Mouse (Mus musculus) lung, embryonic 14.5 days (tissue): Measurements from ENCODE around the gene Atp8b4. TPM values are rescaled to one million over a fixed set of nuclear protein-coding genes. Genes with fewer than 3 reads are reported as not detected.

Source experiments
- ATAC-seq: fragments of 200-750 bp; cut with Nextera tagmentation; 2 replicates; pipeline ENCODE4 v1.8.0; 2017; ENCODE audit warnings: mild to moderate bottlenecking, moderate TSS enrichment, moderate library complexity; ENCODE audit not compliant: insufficient read depth
- DNase-seq: peaks from one replicate; pipeline ENCODE4 v3.0.0-alpha.2; 2015
- H3K27ac ChIP-seq: fragments of 300-500 bp; sonication (generic); 2 replicates; pipeline ENCODE4 v1.5.1; 2014; ENCODE audit warnings: low read depth, mild to moderate bottlenecking, moderate library complexity
- H3K27me3 ChIP-seq: fragments of 300-500 bp; sonication (generic); 2 replicates; pipeline ENCODE4 v1.6.1; 2014; ENCODE audit warnings: low read length, control low read depth; ENCODE audit not compliant: insufficient read depth
- H3K36me3 ChIP-seq: fragments of 300-500 bp; sonication (generic); 2 replicates; pipeline ENCODE4 v1.6.1; 2014; ENCODE audit warnings: control low read depth; ENCODE audit not compliant: insufficient read depth
- H3K4me1 ChIP-seq: fragments of 300-500 bp; sonication (generic); 2 replicates; pipeline ENCODE4 v1.6.1; 2014; ENCODE audit warnings: antibody characterized with exemption, control low read depth; ENCODE audit not compliant: insufficient read depth
- H3K4me2 ChIP-seq: fragments of 300-500 bp; sonication (generic); 2 replicates; pipeline ENCODE4 v1.6.1; 2014; ENCODE audit warnings: mild to moderate bottlenecking
- H3K4me3 ChIP-seq: fragments of 300-500 bp; sonication (generic); 2 replicates; pipeline ENCODE4 v1.5.1; 2014; ENCODE audit warnings: low read depth, low read length
- H3K9ac ChIP-seq: fragments of 300-500 bp; sonication (generic); 2 replicates; pipeline ENCODE4 v1.6.1; 2014
- H3K9me3 ChIP-seq: fragments of 300-500 bp; sonication (generic); 2 replicates; pipeline ENCODE4 v1.6.1; 2016; ENCODE audit warnings: low read depth, low read length, control low read depth
- CTCF ChIP-seq: IDR thresholded peaks from 2 replicates; pipeline ENCODE4 v1.5.1; 2016; ENCODE audit warnings: antibody characterized with exemption, low read depth
- WGBS: fragments of 180-500 bp; shearing (Covaris S2); extraction: QIAGEN DNeasy Blood & Tissue Kit; methylation state at CpG from one replicate; pipeline ENCODE4 v1.1.7; 2014; 5-methylcytosine and 5-hydroxymethylcytosine counted together
- polyA plus RNA-seq: library from polyadenylated mRNA; unstranded; fragments of >200 nt; fragmentation: Nextera tagmentation; extraction: Ambion mirVana; gene quantifications from 2 replicates; pipeline ENCODE4 v1.2.1, GENCODE M21; 2014

Atp8b4 gene
- polyA plus RNA-seq, 1 experiment from 2014 or later, result 0.39 TPM

GRCm38 (mm10) chr2:126290702-126291101 lies 209.8 kb downstream of the Atp8b4 start:
- no peak overlapping the region for H3K4me3 ChIP-seq
- no peak for TF ChIP-seq CTCF
- H3K36me3 ChIP-seq, result no peaks in the 10 kb centered on the region
- H3K9me3 ChIP-seq, result no peaks in the 10 kb centered on the region
- no peak for DNase-seq
- H3K27ac ChIP-seq, result no peak overlapping the region
- no peaks in the 10 kb centered on the region for H3K4me1 ChIP-seq
- no peak overlapping the region for H3K4me2 ChIP-seq
- H3K9ac ChIP-seq, result no peak overlapping the region
- 61% methylated on average over 7 of the region's 7 CpGs for WGBS
- no peaks in the 10 kb centered on the region for H3K27me3 ChIP-seq
- ATAC-seq, result no peak

GRCm38 (mm10) chr2:126287942-126288341 lies 212.5 kb downstream of the Atp8b4 start:
- ATAC-seq, result no peak
- no peak for TF ChIP-seq CTCF
- H3K4me2 ChIP-seq, result no peak overlapping the region
- H3K9me3 ChIP-seq, result no peaks in the 10 kb centered on the region
- no peak overlapping the region for H3K4me3 ChIP-seq
- H3K27me3 ChIP-seq, result no peaks in the 10 kb centered on the region
- H3K4me1 ChIP-seq, result no peaks in the 10 kb centered on the region
- no peaks in the 10 kb centered on the region for H3K36me3 ChIP-seq
- no peak for DNase-seq
- H3K9ac ChIP-seq, result no peak overlapping the region
- 80% methylated on average over 5 of the region's 5 CpGs for WGBS
- no peak overlapping the region for H3K27ac ChIP-seq

GRCm38 (mm10) chr2:126286420-126286819 lies 214.1 kb downstream of the Atp8b4 start:
- Histone ChIP-seq H3K36me3 (no peaks in the 10 kb centered on the region), H3K4me3 (no peak overlapping the region), H3K9ac (no peak overlapping the region), H3K27ac (no peak overlapping the region), H3K4me2 (no peak overlapping the region), H3K4me1 (no peaks in the 10 kb centered on the region), H3K9me3 (no peaks in the 10 kb centered on the region), H3K27me3 (no peaks in the 10 kb centered on the region)
- DNase-seq, result no peak
- no peak for TF ChIP-seq CTCF
- no peak for ATAC-seq
- WGBS, result 46% methylated on average over 7 of the region's 7 CpGs

- 70% methylated on average over 6 of the region's 6 CpGs for WGBS
Observed at GRCm38 (mm10) chr2:126284071-126284470, 216.4 kb downstream of the Atp8b4 start.

GRCm38 (mm10) chr2:126283086-126283485 lies 217.4 kb downstream of the Atp8b4 start:
- H3K9ac ChIP-seq, result no peak overlapping the region
- no peaks in the 10 kb centered on the region for H3K9me3 ChIP-seq
- no peak for ATAC-seq
- H3K27ac ChIP-seq, result no peak overlapping the region
- TF ChIP-seq CTCF, result no peak
- no peaks in the 10 kb centered on the region for H3K27me3 ChIP-seq
- no peaks in the 10 kb centered on the region for H3K36me3 ChIP-seq
- H3K4me2 ChIP-seq, result no peak overlapping the region
- DNase-seq, result no peak
- WGBS, result 49% methylated on average over 3 of the region's 3 CpGs
- H3K4me3 ChIP-seq, result no peak overlapping the region
- H3K4me1 ChIP-seq, result no peaks in the 10 kb centered on the region

More at GRCm38 (mm10) chr2:126284071-126284470, 216.4 kb downstream of the Atp8b4 start:
- no peak for ATAC-seq
- H3K27ac ChIP-seq, result no peak overlapping the region
- TF ChIP-seq CTCF, result no peak
- no peak overlapping the region for H3K4me2 ChIP-seq
- no peaks in the 10 kb centered on the region for H3K4me1 ChIP-seq
- H3K9me3 ChIP-seq, result no peaks in the 10 kb centered on the region
- no peak overlapping the region for H3K4me3 ChIP-seq
- no peaks in the 10 kb centered on the region for H3K27me3 ChIP-seq
- no peak for DNase-seq
- H3K9ac ChIP-seq, result no peak overlapping the region
- H3K36me3 ChIP-seq, result no peaks in the 10 kb centered on the region

- Histone ChIP-seq H3K27me3 (no peaks in the 10 kb centered on the region), H3K9me3 (no peaks in the 10 kb centered on the region), H3K27ac (no peak overlapping the region), H3K4me3 (no peak overlapping the region), H3K4me2 (no peak overlapping the region), H3K9ac (no peak overlapping the region), H3K36me3 (no peaks in the 10 kb centered on the region), H3K4me1 (no peaks in the 10 kb centered on the region)
- DNase-seq (no peak), ATAC-seq (no peak)
- no peak for TF ChIP-seq CTCF
- WGBS, result 46% methylated on average over 3 of the region's 3 CpGs
Observed at GRCm38 (mm10) chr2:126275511-126275910, 225.0 kb downstream of the Atp8b4 start.

- Histone ChIP-seq H3K9ac (no peak overlapping the region), H3K4me2 (no peak overlapping the region), H3K9me3 (no peaks in the 10 kb centered on the region), H3K36me3 (no peaks in the 10 kb centered on the region), H3K4me1 (no peaks in the 10 kb centered on the region), H3K27ac (no peak overlapping the region), H3K4me3 (no peak overlapping the region), H3K27me3 (no peaks in the 10 kb centered on the region)
- TF ChIP-seq CTCF, result no peak
- DNase-seq (no peak), ATAC-seq (no peak)
- WGBS, result 67% methylated on average over 3 of the region's 3 CpGs
Observed at GRCm38 (mm10) chr2:126274826-126275405, 225.6 kb downstream of the Atp8b4 start.
